Mouse (Mus musculus): ENCODE results near the gene Bgn. TPM values are rescaled to one million over a fixed set of nuclear protein-coding genes. Genes with fewer than 3 reads are reported as not detected.

Bgn gene
- 0.44 and 0.81 TPM in 2 replicates for polyA plus RNA-seq (2012)

DNA sequence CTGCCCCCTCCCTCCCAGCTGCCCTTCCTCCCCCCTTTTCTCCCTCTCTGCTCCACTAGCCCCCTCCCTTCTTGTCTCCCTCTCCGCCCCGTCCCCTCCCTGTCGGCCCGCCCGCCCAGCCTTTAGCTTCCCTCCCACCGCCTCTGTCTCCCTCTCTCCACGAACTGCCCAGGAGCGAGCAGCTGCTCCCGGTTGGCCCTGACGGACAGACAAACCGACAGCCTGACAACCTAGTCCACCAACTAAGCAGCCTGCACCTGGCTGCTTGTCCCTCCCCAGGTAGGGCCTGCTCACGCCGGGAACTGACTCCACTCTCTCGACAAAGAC is at the start of gene Bgn:
TSS of gene Bgn (plus strand) at position 119 of the 327 bp plus-strand sequence.

DNA sequence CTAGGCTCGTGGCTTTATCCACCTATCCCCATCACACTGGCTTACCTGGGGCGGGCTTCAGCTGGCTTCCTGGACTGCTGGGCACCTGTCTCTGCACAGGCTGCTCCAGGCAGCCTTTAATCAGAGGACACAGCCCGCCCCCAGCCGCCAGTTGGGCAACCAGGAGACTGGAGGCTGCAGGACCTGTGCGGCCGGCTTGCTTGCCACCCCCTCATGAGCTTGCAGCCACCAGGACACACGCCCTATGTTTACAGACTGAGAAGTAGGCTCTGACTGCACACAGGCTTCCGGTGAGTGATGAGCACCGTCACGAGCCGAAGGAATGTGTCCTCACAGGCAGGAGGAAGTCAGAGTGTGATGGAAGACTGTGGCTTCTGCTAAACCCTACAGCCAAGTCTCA is 48.1 kb upstream of the Bgn start, which contains the start of gene Trex2:
TSS of gene Trex2 (minus strand) at position 93 of the 400 bp plus-strand sequence.

DNA sequence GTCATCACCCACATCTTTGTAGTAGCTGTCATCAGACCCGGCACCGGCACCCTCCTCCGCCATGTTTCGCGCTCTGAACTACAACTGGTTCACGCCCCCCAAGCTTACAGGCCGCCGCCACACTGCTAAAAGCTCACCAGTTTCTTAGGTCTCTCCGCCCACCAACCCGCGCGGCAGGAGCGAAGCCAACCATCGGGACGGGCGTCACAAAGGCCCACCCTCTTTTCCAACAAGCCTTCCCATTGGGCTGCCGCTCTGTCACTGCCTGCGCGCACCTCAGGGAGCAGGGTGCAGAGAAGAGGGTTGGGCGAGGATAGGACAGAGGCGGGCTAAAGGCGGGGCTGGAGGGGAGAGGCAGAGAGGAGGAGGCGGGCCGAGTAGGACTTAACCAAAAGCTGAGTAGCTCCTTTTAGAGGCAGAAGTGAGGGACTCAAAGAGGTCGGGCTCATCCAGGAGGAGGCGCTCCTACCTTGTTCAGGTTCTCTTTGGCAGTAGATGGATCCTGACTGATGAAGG is 24.5 kb upstream of the Bgn start, which contains the start of gene Haus7:
TSS of gene Haus7 (minus strand) at position 168 of the 516 bp plus-strand sequence.

Other genes with a start within 250 kb of the Bgn start
- 0.97 and 1.8 TPM in 2 replicates for gene Xlr4c, start 240.5 kb upstream of the Bgn start, polyA plus RNA-seq (2012)
- gene Xlr3c, start 218.2 kb upstream of the Bgn start, polyA plus RNA-seq (2012) = 0.04 TPM in 1 of 2 replicates, not detected in the other
- not detected in 2 replicates for gene Xlr5a, start 190.6 kb upstream of the Bgn start, polyA plus RNA-seq (2012)
- gene Xlr5c, start 190.6 kb upstream of the Bgn start, polyA plus RNA-seq (2012) = not detected in 2 replicates
- not detected in 2 replicates for gene Gm45015, start 146.8 kb upstream of the Bgn start, polyA plus RNA-seq (2012)
- gene Zfp275, start 141.0 kb upstream of the Bgn start, polyA plus RNA-seq (2012) = 2.0 and 3.3 TPM in 2 replicates
- gene Gm18336, start 84.9 kb upstream of the Bgn start, polyA plus RNA-seq (2012) = 0.06 TPM in 1 of 2 replicates, not detected in the other
- gene Zfp92, start 72.5 kb upstream of the Bgn start, polyA plus RNA-seq (2012) = 0.02 TPM in 1 of 2 replicates, not detected in the other
- not detected in 2 replicates for gene Trex2, start 48.3 kb upstream of the Bgn start, polyA plus RNA-seq (2012)
- 4.3 and 6.6 TPM in 2 replicates for gene Haus7, start 24.6 kb upstream of the Bgn start, polyA plus RNA-seq (2012)
- gene Atp2b3, start 19.5 kb downstream of the Bgn start, polyA plus RNA-seq (2012) = not detected in 2 replicates
- 0.94 and 1.2 TPM in 2 replicates for gene Dusp9, start 155.8 kb downstream of the Bgn start, polyA plus RNA-seq (2012)
- gene Pnck, start 176.5 kb downstream of the Bgn start, polyA plus RNA-seq (2012) = 1.8 and 2.5 TPM in 2 replicates
- 1.2 and 1.5 TPM in 2 replicates for gene Slc6a8, start 189.5 kb downstream of the Bgn start, polyA plus RNA-seq (2012)
- gene Bcap31, start 232.6 kb downstream of the Bgn start, polyA plus RNA-seq (2012) = 24.4 and 24.8 TPM in 2 replicates
- 52.2 and 64.9 TPM in 2 replicates for gene Abcd1, start 233.0 kb downstream of the Bgn start, polyA plus RNA-seq (2012)